Mouse (Mus musculus) layer of hippocampus, adult 6 months (tissue): ENCODE measurements around the gene Cyp4f14. TPM values are rescaled to one million over a fixed set of nuclear protein-coding genes. Genes with fewer than 3 reads are reported as not detected.

ENCODE experiments used
- long read RNA-seq, 2 experiments: library from polyadenylated mRNA; unstranded; transcript quantifications; one replicate each; pipeline ENCODE4 v2.0.0; 2019 to 2020
- polyA plus RNA-seq: library from polyadenylated mRNA; unstranded; fragments of <200 nt; fragmentation: Nextera tagmentation; gene quantifications from 2 replicates; pipeline ENCODE4 v1.2.3, GENCODE M21; 2021

Cyp4f14 gene
- 9.2 and 10.1 TPM in 2 replicates for polyA plus RNA-seq
- long read RNA-seq, experiment 1, transcript Cyp4f14-201 (12 exons, 2,221 nt) = major isoform, 9 of 22 reads
- long read RNA-seq, experiment 1, partial matches to known transcripts = 1 of 22 reads
- long read RNA-seq, experiment 1, other reads (novel, unspliced or antisense) = 12 of 22 reads
- long read RNA-seq, experiment 2, transcript Cyp4f14-201 (12 exons, 2,221 nt) = major isoform, 7 of 48 reads
- long read RNA-seq, experiment 2, partial matches to known transcripts = 2 of 48 reads
- long read RNA-seq, experiment 2, other reads (novel, unspliced or antisense) = 34 of 48 reads

GRCm38 (mm10) chr17:32917131-32917530 lies at the start of gene Cyp4f14:
Gene Cyp4f14, minus strand, starts transcription at chr17:32917342.

GRCm38 (mm10) chr17:32965623-32966290 lies 48.6 kb upstream of the Cyp4f14 start, which contains the start of gene Zfp472:
Gene Zfp472, plus strand, starts transcription at chr17:32965814.

GRCm38 (mm10) chr17:32947215-32947914 lies 30.2 kb upstream of the Cyp4f14 start, which contains the start of gene Cyp4f13:
Gene Cyp4f13, minus strand, starts transcription at chr17:32947402.

GRCm38 (mm10) chr17:32891239-32892180 lies 25.6 kb downstream of the Cyp4f14 start, which contains the start of gene Zfp870:
Gene Zfp870, minus strand, starts transcription at chr17:32891642.

Other genes starting within 250 kb of the Cyp4f14 start
- gene Cyp4f15, start 231.7 kb downstream of the Cyp4f14 start, polyA plus RNA-seq = 14.1 and 17.7 TPM in 2 replicates
- 8.2 and 13.9 TPM in 2 replicates for gene Zfp871, start 129.1 kb downstream of the Cyp4f14 start, polyA plus RNA-seq
- 2.4 and 3.6 TPM in 2 replicates for gene Zfp811, start 107.4 kb downstream of the Cyp4f14 start, polyA plus RNA-seq
- gene Zfp799, start 87.1 kb downstream of the Cyp4f14 start, polyA plus RNA-seq = 12.1 and 12.7 TPM in 2 replicates
- gene Zfp870, start 25.7 kb downstream of the Cyp4f14 start, polyA plus RNA-seq = 2.6 and 2.8 TPM in 2 replicates
- gene Cyp4f13, start 30.1 kb upstream of the Cyp4f14 start, polyA plus RNA-seq = 8.4 and 9.0 TPM in 2 replicates
- gene Zfp472, start 48.5 kb upstream of the Cyp4f14 start, polyA plus RNA-seq = 4.0 and 4.2 TPM in 2 replicates
- gene Zfp952, start 75.8 kb upstream of the Cyp4f14 start, polyA plus RNA-seq = 9.7 and 10.0 TPM in 2 replicates
- 9.0 and 10.2 TPM in 2 replicates for gene Zfp763, start 116.1 kb upstream of the Cyp4f14 start, polyA plus RNA-seq
- not detected in 2 replicates for gene 4921501E09Rik, start 150.7 kb upstream of the Cyp4f14 start, polyA plus RNA-seq
- gene Zfp563, start 172.0 kb upstream of the Cyp4f14 start, polyA plus RNA-seq = 9.9 TPM in 2 replicates
- gene Morc2b, start 222.3 kb upstream of the Cyp4f14 start, polyA plus RNA-seq = 0.84 and 0.85 TPM in 2 replicates